Mouse (Mus musculus) stomach, postnatal 0 days (tissue): ENCODE measurements around the gene Ppp2r5a. TPM values are rescaled to one million over a fixed set of nuclear protein-coding genes. Genes with fewer than 3 reads are reported as not detected.

Experiments
- ATAC-seq: fragments of 200-750 bp; cut with Nextera tagmentation; 2 replicates; pipeline ENCODE4 v1.8.0; 2017; ENCODE audit not compliant: low FRiP score, low TSS enrichment
- DNase-seq: peaks from one replicate; pipeline ENCODE4 v3.0.0-alpha.2; 2016; ENCODE audit warnings: low spot score
- H3K27ac ChIP-seq: fragments of 300-500 bp; sonication (generic); replicated peaks from 2 replicates; pipeline ENCODE4 v1.5.1; 2014; ENCODE audit warnings: mild to moderate bottlenecking, control low read depth
- H3K27me3 ChIP-seq: fragments of 300-500 bp; sonication (generic); 2 replicates; pipeline ENCODE4 v1.6.1; 2014; ENCODE audit warnings: low read length; ENCODE audit not compliant: control insufficient read depth, insufficient read depth
- H3K36me3 ChIP-seq: fragments of 300-500 bp; sonication (generic); 2 replicates; pipeline ENCODE4 v1.6.1; 2014; ENCODE audit warnings: low read length, mixed read lengths; ENCODE audit not compliant: control insufficient read depth, insufficient read depth
- H3K4me1 ChIP-seq: fragments of 300-500 bp; sonication (generic); replicated peaks from 2 replicates; pipeline ENCODE4 v1.6.1; 2014; ENCODE audit warnings: antibody characterized with exemption; ENCODE audit not compliant: control insufficient read depth, insufficient read depth
- H3K4me2 ChIP-seq: fragments of 300-500 bp; sonication (generic); replicated peaks from 2 replicates; pipeline ENCODE4 v1.6.1; 2014; ENCODE audit warnings: low read depth, mild to moderate bottlenecking, control low read depth, moderate library complexity
- H3K4me3 ChIP-seq: fragments of 300-500 bp; sonication (generic); 2 replicates; pipeline ENCODE4 v1.5.1; 2014; ENCODE audit warnings: low read depth, low read length, control low read depth
- H3K9ac ChIP-seq: fragments of 300-500 bp; sonication (generic); 2 replicates; pipeline ENCODE4 v1.6.1; 2014; ENCODE audit warnings: mild to moderate bottlenecking, low read length, control low read depth, mixed read lengths
- H3K9me3 ChIP-seq: fragments of 300-500 bp; sonication (generic); 2 replicates; pipeline ENCODE4 v1.6.1; 2016; ENCODE audit warnings: low read length; ENCODE audit not compliant: control insufficient read depth
- CTCF ChIP-seq: IDR thresholded peaks from 2 replicates; pipeline ENCODE4 v1.5.1; 2016; ENCODE audit warnings: antibody characterized with exemption, low read depth, mild to moderate bottlenecking, moderate library complexity
- EP300 ChIP-seq: optimal IDR thresholded peaks from 2 replicates; pipeline ENCODE3; 2016; ENCODE audit warnings: antibody characterized with exemption
- WGBS: fragments of 180-500 bp; shearing (Covaris S2); extraction: QIAGEN DNeasy Blood & Tissue Kit; methylation state at CpG from one replicate; pipeline ENCODE4 v1.1.7; 2014; 5-methylcytosine and 5-hydroxymethylcytosine counted together
- polyA plus RNA-seq: library from polyadenylated mRNA; unstranded; fragments of >200 nt; fragmentation: Nextera tagmentation; extraction: Ambion mirVana; gene quantifications from 2 replicates; pipeline ENCODE4 v1.2.1, GENCODE M21; 2015

Gene Ppp2r5a
- polyA plus RNA-seq: 28.4 and 32.9 TPM in 2 replicates

- H3K4me3 ChIP-seq: no peak within 1 kb of the TSS
- 55% methylated on average over 5 of the region's 5 CpGs for WGBS
- ATAC-seq (no peak), DNase-seq (no peak)
- no peaks in the 10 kb centered on the region for H3K9me3 ChIP-seq
- no peak within 1 kb of the TSS for H3K4me2 ChIP-seq
- H3K9ac ChIP-seq: no peak within 1 kb of the TSS
- TF ChIP-seq EP300: no peak
- TF ChIP-seq CTCF: no peak
- no peaks in the 10 kb centered on the region for H3K4me1 ChIP-seq
- no peaks in the 10 kb centered on the region for H3K36me3 ChIP-seq
- H3K27me3 ChIP-seq: no peaks in the 10 kb centered on the region
- H3K27ac ChIP-seq: no peak within 1 kb of the TSS
Observed at GRCm38 (mm10) chr1:191403074-191403473, at the start of gene Ppp2r5a. TSS of gene Ppp2r5a (minus strand) at chr1:191403272.

GRCm38 (mm10) chr1:191450614-191451013 lies 47.5 kb upstream of the Ppp2r5a start:
- no peaks in the 10 kb centered on the region for H3K4me1 ChIP-seq
- no peak overlapping the region for H3K27ac ChIP-seq
- 57% methylated on average over 5 of the region's 5 CpGs for WGBS
- no peak overlapping the region for H3K4me2 ChIP-seq
- H3K36me3 ChIP-seq: no peaks in the 10 kb centered on the region
- DNase-seq: no peak
- no peaks in the 10 kb centered on the region for H3K27me3 ChIP-seq
- no peaks in the 10 kb centered on the region for H3K9me3 ChIP-seq
- ATAC-seq: no peak
- TF ChIP-seq CTCF: no peak
- no peak overlapping the region for H3K9ac ChIP-seq
- no peak overlapping the region for H3K4me3 ChIP-seq

GRCm38 (mm10) chr1:191449537-191449936 lies 46.5 kb upstream of the Ppp2r5a start:
- no peak for ATAC-seq
- Histone ChIP-seq H3K4me3 (no peak overlapping the region), H3K9ac (no peak overlapping the region), H3K4me2 (no peak overlapping the region), H3K36me3 (no peaks in the 10 kb centered on the region), H3K9me3 (no peaks in the 10 kb centered on the region), H3K27me3 (no peaks in the 10 kb centered on the region), H3K27ac (no peak overlapping the region), H3K4me1 (no peaks in the 10 kb centered on the region)
- DNase-seq: no peak
- TF ChIP-seq CTCF (no peak), EP300 (no peak)
- 83% methylated on average over 4 of the region's 4 CpGs for WGBS

- H3K9ac ChIP-seq: no peak overlapping the region
- no peaks in the 10 kb centered on the region for H3K36me3 ChIP-seq
- H3K4me2 ChIP-seq: no peak overlapping the region
- no peak for DNase-seq
- 81% methylated on average over 6 of the region's 6 CpGs for WGBS
- H3K27me3 ChIP-seq: no peaks in the 10 kb centered on the region
- no peak for TF ChIP-seq EP300
- no peaks in the 10 kb centered on the region for H3K4me1 ChIP-seq
- no peak overlapping the region for H3K27ac ChIP-seq
- no peak for ATAC-seq
- H3K9me3 ChIP-seq: no peaks in the 10 kb centered on the region
- no peak overlapping the region for H3K4me3 ChIP-seq
Observed at GRCm38 (mm10) chr1:191447391-191448016, 44.4 kb upstream of the Ppp2r5a start.

GRCm38 (mm10) chr1:191446307-191446706 lies 43.2 kb upstream of the Ppp2r5a start:
- 70% methylated on average over 5 of the region's 5 CpGs for WGBS
- no peak for ATAC-seq

GRCm38 (mm10) chr1:191445831-191446258 lies 42.8 kb upstream of the Ppp2r5a start:
- Histone ChIP-seq H3K27me3 (no peaks in the 10 kb centered on the region), H3K4me3 (no peak overlapping the region), H3K36me3 (no peaks in the 10 kb centered on the region), H3K4me2 (no peak overlapping the region), H3K4me1 (no peaks in the 10 kb centered on the region), H3K27ac (no peak overlapping the region), H3K9me3 (no peaks in the 10 kb centered on the region), H3K9ac (no peak overlapping the region)
- WGBS: 45% methylated on average over 9 of the region's 9 CpGs
- DNase-seq: no peak
- peak; percentile 58 for ATAC-seq
- TF ChIP-seq CTCF: no peak
- no peak for TF ChIP-seq EP300

More at GRCm38 (mm10) chr1:191446307-191446706, 43.2 kb upstream of the Ppp2r5a start:
- Histone ChIP-seq H3K9ac (no peak overlapping the region), H3K27ac (no peak overlapping the region), H3K27me3 (no peaks in the 10 kb centered on the region), H3K36me3 (no peaks in the 10 kb centered on the region), H3K4me1 (no peaks in the 10 kb centered on the region), H3K9me3 (no peaks in the 10 kb centered on the region), H3K4me2 (no peak overlapping the region), H3K4me3 (no peak overlapping the region)
- TF ChIP-seq CTCF (no peak), EP300 (no peak)
- no peak for DNase-seq
